8 mouse cellular contexts compared by ENCODE assay signal in genomic region chr11:50827010-50827953, GRCm38 (mm10). TPM values are rescaled to one million over a fixed set of nuclear protein-coding genes. Genes with fewer than 3 reads are reported as not detected.
DNase-seq lines count a peak whose midpoint lies in the region; ATAC-seq and TF ChIP-seq lines count a peak whose summit lies in the region.

Gene Zfp354c (minus strand): TSS chr11:50827724.

- peak within 1 kb of the TSS; percentile 99 for H3K4me2 ChIP-seq in intestine, postnatal 0 days (replicated peaks; ENCODE audit: low read depth)

- peak within 1 kb of the TSS; percentile 89 for H3K4me3 ChIP-seq in intestine, postnatal 0 days (ENCODE audit: low read depth, low read length)
- H3K4me3 ChIP-seq in midbrain, embryonic 10.5 days, result peak within 1 kb of the TSS; percentile 88

- peak; percentile 80 for DNase-seq in adrenal gland, adult 8-10 months
- DNase-seq in embryo, embryonic 11 days, result peak; percentile 93
- DNase-seq in gastrocnemius, postnatal 4 days (ENCODE audit: low spot score in 2 of 2), result peak; percentile 70 to 88
- peak; percentile 86 to 88 for DNase-seq in left cerebral cortex, postnatal 36 days (ENCODE audit: low spot score in 2 of 2)
- DNase-seq in midbrain, embryonic 10.5 days (ENCODE audit: low spot score), result peak; percentile 89
- peak; percentile 86 for DNase-seq in right cerebral cortex, postnatal 4 days
- DNase-seq in yolk sac, embryonic 10.5 days (ENCODE audit: low spot score), result peak; percentile 88

- peaks cover 7% of the 10 kb centered on the region; the same call in 1 of the 2 replicates for H3K36me3 ChIP-seq in intestine, postnatal 0 days (ENCODE audit: control insufficient read depth, insufficient read depth)
- peaks cover 40% of the 10 kb centered on the region for H3K36me3 ChIP-seq in midbrain, embryonic 10.5 days

- no peaks in the 10 kb centered on the region for H3K9me3 ChIP-seq in intestine, postnatal 0 days (ENCODE audit: control insufficient read depth)
- peaks cover under 1% of the 10 kb centered on the region; the same call in 1 of the 2 replicates for H3K9me3 ChIP-seq in midbrain, embryonic 10.5 days (replicated peaks)

- 1% methylated on average over 45 of the region's 45 CpGs for WGBS in intestine, postnatal 0 days
- WGBS in midbrain, embryonic 10.5 days, result 1% methylated on average over 45 of the region's 45 CpGs

- no peak for TF ChIP-seq CTCF in intestine, postnatal 0 days (IDR thresholded peaks at IDR 0.05; ENCODE audit: low read depth)

- peak; percentile 85 for ATAC-seq in intestine, postnatal 0 days

- H3K27me3 ChIP-seq in intestine, postnatal 0 days (replicated peaks; ENCODE audit: control insufficient read depth, insufficient read depth, low read length), result no peaks in the 10 kb centered on the region
- H3K27me3 ChIP-seq in midbrain, embryonic 10.5 days (ENCODE audit: low read depth, poor library complexity, severe bottlenecking), result no peaks in the 10 kb centered on the region

- no peaks in the 10 kb centered on the region for H3K4me1 ChIP-seq in intestine, postnatal 0 days (replicated peaks; ENCODE audit: control insufficient read depth, insufficient read depth, low read length)
- H3K4me1 ChIP-seq in midbrain, embryonic 10.5 days, result peaks cover 14% of the 10 kb centered on the region

- H3K27ac ChIP-seq in intestine, postnatal 0 days (ENCODE audit: low read depth, low read length), result no peak within 1 kb of the TSS
- peak within 1 kb of the TSS; percentile 95 for H3K27ac ChIP-seq in midbrain, embryonic 10.5 days (replicated peaks)

- intact Hi-C loops in left cerebral cortex, postnatal 36 days (cut with DNase I), result loop anchor here (1.0 to 5.0 kb wide), 2 partner anchors 14 to 105 kb away; partner anchors contain the start of genes Zfp354b and Zfp879

- H3K9ac ChIP-seq in intestine, postnatal 0 days (ENCODE audit: low read depth, low read length), result peak within 1 kb of the TSS; percentile 75

RNA-seq across cellular contexts. Expression of gene Zfp354c, which starts in this region (rescaled TPM):
- total RNA-seq in adrenal gland, adult 8-10 months (2022), result 1 to 10 TPM; 5.7 to 9.9 (median 7.6) TPM
- 10 to 100 TPM; 20.5 to 25.4 TPM for total RNA-seq in gastrocnemius, postnatal 4 days (2021)
- polyA plus RNA-seq in intestine, postnatal 0 days (2015; fragmentation: Nextera tagmentation; extraction: Ambion mirVana), result 3.4 and 3.5 TPM in 2 replicates
- 10 to 100 TPM; 43.2 to 45.9 TPM for total RNA-seq in left cerebral cortex, postnatal 36 days (2021)
- 29.4 and 37.8 TPM in 2 replicates for polyA plus RNA-seq in midbrain, embryonic 10.5 days (2016; fragmentation: Nextera tagmentation; extraction: Ambion mirVana)
